Mouse (Mus musculus): ENCODE results near the gene Phkb. TPM values are rescaled to one million over a fixed set of nuclear protein-coding genes. Genes with fewer than 3 reads are reported as not detected.

Phkb gene
- total RNA-seq, 4 experiments from 2014 or later, result 42.7 to 50.3 (median 46.2) TPM

DNA sequence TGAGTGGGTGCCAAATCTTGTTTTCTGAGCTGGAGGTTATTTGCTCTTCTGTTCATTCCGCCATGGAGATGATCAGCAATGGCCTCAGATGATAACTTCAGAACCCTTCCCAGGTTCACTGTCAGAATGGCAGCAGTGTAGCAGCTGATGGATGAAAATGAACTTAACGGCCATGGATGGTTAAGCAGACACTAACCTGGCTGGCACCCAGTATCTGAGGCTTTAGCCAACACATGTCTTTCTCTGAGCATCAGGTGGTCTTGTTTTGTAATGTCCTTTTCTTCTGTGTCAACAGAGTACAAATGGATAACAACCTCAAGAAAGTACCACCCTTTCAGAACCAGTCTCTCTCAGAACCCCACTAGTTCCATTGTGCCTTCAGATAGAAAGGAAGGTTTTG is 246.0 kb downstream of the Phkb start:
- no peak for DNase-seq (ENCODE audit: low spot score in 2 of 2)

DNA sequence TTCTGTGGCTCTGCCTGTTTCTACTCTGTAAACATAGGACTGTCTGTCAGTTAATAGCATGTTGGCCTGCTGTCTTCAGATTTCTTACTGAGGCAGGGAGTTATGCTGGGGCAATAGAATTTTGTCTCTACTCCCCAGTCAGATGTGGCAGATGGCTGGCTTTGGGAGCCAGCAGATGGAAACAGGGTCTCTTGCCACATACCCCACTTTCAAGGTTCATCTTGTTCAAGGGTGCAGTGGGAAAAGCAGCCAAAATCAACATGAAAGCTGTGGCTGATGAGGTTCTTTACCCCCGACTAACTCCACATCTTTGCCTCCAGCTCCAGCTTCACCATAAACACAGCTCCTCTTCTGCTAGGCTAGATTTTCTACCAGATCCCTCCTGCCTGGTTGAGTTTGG is 246.7 kb downstream of the Phkb start:
- no peak for DNase-seq (ENCODE audit: low spot score in 2 of 2)

- DNase-seq (ENCODE audit: low spot score in 2 of 2), result no peak
Observed at GRCm38 (mm10) chr8:86090666-86091065, 249.9 kb downstream of the Phkb start.

Other genes with a start within 250 kb of the Phkb start
- 10 to 100 TPM; 35.0 to 44.8 (median 39.6) TPM for gene Neto2, start 140.0 kb upstream of the Phkb start, total RNA-seq (2022)
- 100 to 1,000 TPM; 147 to 176 (median 161) TPM for gene Itfg1, start within 50 bp of the Phkb start, total RNA-seq (2022)